Mouse (Mus musculus): Measurements from ENCODE around the gene Ugt2b38. TPM values are rescaled to one million over a fixed set of nuclear protein-coding genes. Genes with fewer than 3 reads are reported as not detected.
"Not testable (repeated sequence)": the region's sequence is repeated elsewhere in the genome, so short reads cannot be mapped to it uniquely, and the experiment has no call there.

The Ugt2b38 gene
- polyA plus RNA-seq, 1 experiment from 2014 or later, result not detected

- not testable (repeated sequence) for H3K9ac ChIP-seq (ENCODE audit: low read depth, low read length); H3K36me3 ChIP-seq (ENCODE audit: control insufficient read depth, insufficient read depth); H3K27ac ChIP-seq (ENCODE audit: low read depth, low read length); H3K27me3 ChIP-seq (replicated peaks; ENCODE audit: control insufficient read depth, insufficient read depth, low read length); H3K4me2 ChIP-seq (replicated peaks; ENCODE audit: low read depth); H3K4me3 ChIP-seq (ENCODE audit: low read depth, low read length); H3K4me1 ChIP-seq (replicated peaks; ENCODE audit: control insufficient read depth, insufficient read depth, low read length); H3K9me3 ChIP-seq (ENCODE audit: control insufficient read depth)
- peak; percentile 83 for ATAC-seq
- WGBS, result 22% methylated on average over 4 of the region's 4 CpGs
- 0 out of 2 replicates have a peak, but pooled peaks have one; percentile 9 for TF ChIP-seq CTCF (IDR thresholded peaks at IDR 0.05; ENCODE audit: low read depth)
Measured at GRCm38 (mm10) chr5:87372788-87373501, 51.1 kb downstream of the Ugt2b38 start.

Other genes starting within 250 kb of the Ugt2b38 start
- gene Ugt2b37, start 169.4 kb downstream of the Ugt2b38 start, polyA plus RNA-seq (2015; fragmentation: Nextera tagmentation; extraction: Ambion mirVana), result 0.07 TPM in 1 of 2 replicates, not detected in the other
- 5.9 and 6.9 TPM in 2 replicates for gene Ugt2a3, start 87.0 kb downstream of the Ugt2b38 start, polyA plus RNA-seq (2015; fragmentation: Nextera tagmentation; extraction: Ambion mirVana)
- not detected in 2 replicates for gene Ugt2a2, start 58.1 kb upstream of the Ugt2b38 start, polyA plus RNA-seq (2015; fragmentation: Nextera tagmentation; extraction: Ambion mirVana)
- gene Gm43638, start 62.6 kb upstream of the Ugt2b38 start, polyA plus RNA-seq (2015; fragmentation: Nextera tagmentation; extraction: Ambion mirVana), result not detected in 2 replicates
- not detected in 2 replicates for gene Ugt2a1, start 66.7 kb upstream of the Ugt2b38 start, polyA plus RNA-seq (2015; fragmentation: Nextera tagmentation; extraction: Ambion mirVana)
- 279 and 297 TPM in 2 replicates for gene Sult1b1, start 114.0 kb upstream of the Ugt2b38 start, polyA plus RNA-seq (2015; fragmentation: Nextera tagmentation; extraction: Ambion mirVana)
- 210 and 241 TPM in 2 replicates for gene Sult1d1, start 144.8 kb upstream of the Ugt2b38 start, polyA plus RNA-seq (2015; fragmentation: Nextera tagmentation; extraction: Ambion mirVana)
- not detected in 2 replicates for gene Sult1e1, start 167.4 kb upstream of the Ugt2b38 start, polyA plus RNA-seq (2015; fragmentation: Nextera tagmentation; extraction: Ambion mirVana)
- 0.78 and 2.9 TPM in 2 replicates for gene Csn1s1, start 242.0 kb upstream of the Ugt2b38 start, polyA plus RNA-seq (2015; fragmentation: Nextera tagmentation; extraction: Ambion mirVana)